Mouse (Mus musculus) lung, postnatal 0 days (tissue): ENCODE data around the gene Fbxo21.

Experiments used
- CTCF ChIP-seq: IDR thresholded peaks from 2 replicates; pipeline ENCODE4 v1.5.1; 2016; ENCODE audit warnings: antibody characterized with exemption, mild to moderate bottlenecking
- EP300 ChIP-seq: IDR thresholded peaks from 2 replicates; pipeline ENCODE4 v1.6.1; 2016; ENCODE audit warnings: antibody characterized with exemption, mild to moderate bottlenecking, control low read depth

GRCm38 (mm10) chr5:118028191-118029034 is 51.9 kb downstream of the Fbxo21 start:
- TF ChIP-seq CTCF (no peak), EP300 (no peak)
